Mouse (Mus musculus) myocyte (in vitro differentiated cells): ENCODE results near the gene Epb42.

Experiments
- CEBPB ChIP-seq: IDR thresholded peaks from 2 replicates; pipeline ENCODE4 v1.6.1; 2011; ENCODE audit warnings: mild to moderate bottlenecking, moderate library complexity; ENCODE audit not compliant: poor library complexity, insufficient read depth, severe bottlenecking
- MYOD1 ChIP-seq, 3 experiments: IDR thresholded peaks; one replicate each; pipeline ENCODE4 v1.6.1; 2011; ENCODE audit warnings: control low read depth in 2 of 3, low read depth in 2 of 3, mild to moderate bottlenecking in 2 of 3, moderate library complexity in 1 of 3; ENCODE audit not compliant: insufficient read length in 2 of 3, control insufficient read depth in 1 of 3
- POLR2A ChIP-seq: IDR thresholded peaks from one replicate; pipeline ENCODE4 v1.6.1; 2011; ENCODE audit warnings: low read depth, mild to moderate bottlenecking, control low read depth, moderate library complexity; ENCODE audit not compliant: insufficient read length
- TCF12 ChIP-seq: IDR thresholded peaks from one replicate; pipeline ENCODE4 v1.6.1; 2011; ENCODE audit warnings: mild to moderate bottlenecking, control low read depth; ENCODE audit not compliant: poor library complexity, insufficient read depth, severe bottlenecking

DNA sequence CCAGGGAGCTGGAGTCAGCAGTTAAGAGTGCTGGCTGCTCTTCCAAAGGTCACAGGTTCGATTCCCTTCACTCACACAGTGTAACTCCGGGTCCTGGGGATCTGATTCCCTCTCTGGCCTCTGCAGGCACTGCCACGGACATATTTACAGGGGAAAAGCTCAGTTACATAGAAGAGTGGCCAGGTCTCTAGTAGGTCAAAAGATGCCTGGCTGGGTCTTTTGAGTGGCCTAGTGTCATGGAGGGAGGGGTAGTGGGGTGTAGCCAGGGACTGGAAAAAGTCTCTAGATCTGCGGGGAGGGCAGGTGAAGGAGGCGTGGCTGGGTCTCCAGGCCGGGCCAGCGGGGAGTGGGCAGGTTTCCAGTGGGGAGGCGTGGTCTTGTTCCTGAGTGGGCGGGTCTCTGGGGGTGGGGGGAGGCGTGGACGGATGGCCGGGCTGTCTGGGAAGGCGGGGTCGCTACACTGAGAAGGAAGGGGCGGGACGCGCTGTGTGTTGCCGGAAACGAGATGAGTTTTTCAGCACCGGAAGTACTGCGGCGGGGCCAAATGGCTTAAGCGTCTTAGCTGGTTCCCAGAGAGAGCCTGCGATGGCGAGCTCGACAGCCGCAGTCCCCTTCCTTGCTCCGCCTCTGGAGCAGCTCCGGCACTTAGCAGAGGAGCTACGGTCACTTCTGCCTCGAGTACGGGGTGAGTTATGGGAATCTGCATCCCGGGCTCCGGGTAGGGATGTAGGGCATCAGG is 28.8 kb downstream of the Epb42 start, which contains the start of gene Ccndbp1:
- peak; percentile 60 for TF ChIP-seq POLR2A
- no peak for TF ChIP-seq MYOD1 (IDR thresholded peaks at IDR 0.05; ENCODE audit: control insufficient read depth in 1 of 3, insufficient read length in 2 of 3, low read depth in 2 of 3)
- TF ChIP-seq CEBPB = no peak
- no peak for TF ChIP-seq TCF12
